Mouse (Mus musculus): ENCODE data around the gene Cmip.
"Not testable (repeated sequence)": the region's sequence is repeated elsewhere in the genome, so short reads cannot be mapped to it uniquely, and the experiment has no call there.

Gene Cmip

DNA sequence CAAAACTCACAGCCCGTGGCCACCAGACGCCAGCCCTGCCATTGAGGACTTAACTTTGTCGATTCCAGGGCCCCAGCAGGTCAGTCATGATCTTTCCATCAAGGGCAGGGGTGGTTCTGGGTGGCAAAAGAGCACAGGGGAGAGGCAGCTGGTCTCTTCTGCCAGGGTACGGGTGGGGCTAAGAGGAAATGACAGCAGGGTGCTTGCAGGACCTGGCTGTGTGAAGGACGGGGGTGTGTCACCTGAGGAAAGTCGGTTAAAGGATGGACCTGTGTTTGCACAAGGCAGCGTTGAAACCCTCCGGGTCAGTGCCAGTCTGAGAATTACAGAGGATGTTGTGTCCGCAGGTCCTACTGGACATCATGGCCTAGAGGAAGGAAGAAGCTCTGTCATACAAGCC, 161.0 kb downstream of the Cmip start:
- DNase-seq (ENCODE audit: low spot score in 2 of 2), result no peak

DNA sequence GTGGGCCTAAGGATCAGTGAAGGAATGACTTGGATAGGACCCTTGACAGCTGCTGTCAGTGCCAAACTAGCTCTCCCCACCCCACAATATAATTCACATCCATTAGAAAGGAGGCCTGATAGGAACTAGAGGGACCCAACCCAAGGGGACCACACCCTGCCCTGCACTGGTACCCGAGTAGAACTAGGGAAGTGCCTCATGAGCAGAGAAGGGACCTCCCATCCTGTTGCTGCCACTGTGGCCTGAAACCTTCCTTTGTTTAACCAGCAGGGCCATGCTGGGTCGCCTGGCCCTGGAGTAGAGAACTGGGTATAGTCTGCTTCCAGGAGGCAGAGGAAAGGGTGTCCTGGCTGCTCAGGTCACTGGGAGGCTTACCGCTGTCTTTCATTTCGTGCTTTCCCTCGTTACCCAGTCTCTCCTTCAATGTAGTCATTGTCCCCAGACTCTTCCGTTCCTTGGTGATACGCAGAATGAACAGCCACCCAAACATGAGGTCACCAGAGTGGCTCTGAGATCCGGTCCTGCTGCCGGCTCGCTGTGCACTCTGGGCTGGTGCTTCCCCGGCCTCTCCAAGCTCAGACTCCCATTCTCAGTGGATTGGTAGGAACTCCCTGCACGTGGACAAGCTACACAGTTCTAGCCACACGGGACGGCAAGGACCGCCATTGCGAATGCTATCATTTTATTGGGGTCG, 164.1 kb downstream of the Cmip start:
- no peak for DNase-seq (ENCODE audit: low spot score in 2 of 2)

DNA sequence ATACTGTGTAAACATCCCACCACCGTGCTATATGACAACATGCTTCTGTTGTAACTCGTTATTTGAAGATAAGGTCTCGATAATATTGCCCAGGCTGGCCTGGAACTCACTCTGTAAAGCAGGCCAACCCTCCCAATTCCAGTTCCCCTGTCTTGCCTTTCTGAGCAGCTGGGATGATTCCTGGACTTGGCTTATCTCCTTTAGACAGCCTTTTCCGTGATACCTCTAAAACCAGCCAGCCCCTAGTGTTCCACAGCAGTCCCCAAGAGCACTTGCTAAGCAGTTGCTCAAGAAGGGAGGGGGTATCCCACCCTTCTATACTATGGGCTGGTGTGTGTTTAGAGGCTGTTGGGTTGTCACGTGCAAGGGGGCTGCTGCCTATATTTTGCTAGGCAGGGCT, 165.0 kb downstream of the Cmip start:
- DNase-seq (ENCODE audit: low spot score in 2 of 2), result no peak

DNA sequence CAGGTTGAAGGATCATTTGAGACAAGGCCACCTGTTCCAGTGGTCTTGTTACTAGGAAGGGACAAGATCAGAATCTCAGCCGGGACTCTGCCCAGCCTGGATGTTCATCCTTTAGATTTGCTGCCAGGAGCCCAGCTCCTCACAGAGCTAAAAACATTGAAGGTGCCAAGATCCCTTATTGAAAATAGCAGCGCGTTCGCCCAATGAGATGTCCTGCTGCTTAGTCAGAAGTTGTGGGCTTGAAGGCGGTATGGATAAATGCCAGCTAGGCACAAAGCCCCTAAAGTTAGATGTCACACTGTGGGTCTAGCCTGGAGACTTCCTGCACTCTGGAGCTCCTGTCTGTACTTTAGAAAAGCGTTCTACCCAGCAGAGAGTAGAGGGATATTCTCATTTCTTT, 165.5 kb downstream of the Cmip start:
- no peak for DNase-seq (ENCODE audit: low spot score in 2 of 2)

DNA sequence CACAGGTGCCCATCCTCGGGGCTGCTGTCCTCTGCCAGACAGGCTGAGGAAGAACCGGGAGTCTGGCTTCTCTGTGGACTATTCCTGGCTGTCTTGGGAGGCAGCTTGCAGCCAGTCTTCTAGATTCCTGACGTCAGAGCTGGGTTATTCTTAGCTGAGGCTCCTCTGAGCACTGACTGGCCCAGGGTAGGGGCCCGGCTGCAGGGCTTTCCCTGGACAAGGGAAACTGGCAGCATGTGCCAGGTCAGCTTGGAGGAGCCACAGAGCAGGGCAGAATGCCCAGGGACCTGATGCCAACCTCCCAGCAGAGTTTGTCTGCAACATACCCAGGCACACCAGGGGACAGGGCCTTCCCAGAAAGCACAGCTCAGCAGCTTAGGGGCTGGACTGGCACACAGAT, 166.2 kb downstream of the Cmip start:
- DNase-seq (ENCODE audit: low spot score in 2 of 2), result no peak

DNA sequence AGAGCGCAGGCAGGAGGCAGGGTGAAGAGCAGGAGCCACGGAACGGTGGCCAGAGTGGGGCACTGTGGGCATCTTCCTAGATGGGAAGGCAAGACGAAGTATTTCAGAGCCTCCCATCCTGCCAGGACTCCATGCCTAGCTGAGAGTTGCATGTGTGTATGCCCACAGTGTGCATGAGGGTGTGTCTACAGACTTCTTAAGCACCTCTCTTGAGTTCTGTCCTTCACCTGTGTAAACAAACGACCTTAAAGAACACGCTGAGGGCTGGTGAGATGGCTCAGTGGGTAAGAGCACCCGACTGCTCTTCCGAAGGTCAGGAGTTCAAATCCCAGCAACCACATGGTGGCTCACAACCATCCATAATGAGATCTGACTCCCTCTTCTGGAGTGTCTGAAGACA, 171.0 kb downstream of the Cmip start:
- not testable (repeated sequence) for DNase-seq (ENCODE audit: low spot score in 2 of 2)

DNA sequence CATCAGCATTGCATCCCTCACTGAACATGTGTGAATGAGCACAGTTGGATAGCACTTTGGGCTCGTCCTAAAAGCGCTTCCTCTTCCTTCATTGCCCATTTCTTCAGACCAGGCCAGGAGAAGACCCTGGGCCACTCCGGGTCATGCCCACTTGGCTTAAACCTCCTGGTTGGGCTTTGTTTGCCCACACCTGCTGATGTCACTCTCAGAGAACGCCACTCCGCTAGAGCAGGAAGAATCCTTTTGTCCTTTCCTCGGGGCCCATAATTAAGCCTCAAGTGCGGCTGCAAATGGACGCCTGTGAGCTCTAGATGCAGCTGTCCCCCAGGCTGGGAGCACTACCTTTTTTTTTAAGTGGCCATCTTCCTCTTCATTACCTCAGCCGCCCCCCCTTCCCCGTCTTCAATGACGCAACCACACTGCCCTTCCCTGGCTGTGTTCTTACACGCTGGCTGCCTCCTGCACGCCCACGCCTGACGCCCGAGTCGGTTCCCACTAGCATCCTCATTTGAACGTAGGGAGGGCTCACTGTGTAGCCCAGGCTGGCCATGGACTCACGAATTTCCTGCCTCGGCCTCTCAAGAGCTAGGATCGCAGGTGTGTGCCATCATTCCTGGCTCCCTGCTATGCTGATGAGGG, 171.8 kb downstream of the Cmip start:
- no peak for DNase-seq (ENCODE audit: low spot score in 2 of 2)

DNA sequence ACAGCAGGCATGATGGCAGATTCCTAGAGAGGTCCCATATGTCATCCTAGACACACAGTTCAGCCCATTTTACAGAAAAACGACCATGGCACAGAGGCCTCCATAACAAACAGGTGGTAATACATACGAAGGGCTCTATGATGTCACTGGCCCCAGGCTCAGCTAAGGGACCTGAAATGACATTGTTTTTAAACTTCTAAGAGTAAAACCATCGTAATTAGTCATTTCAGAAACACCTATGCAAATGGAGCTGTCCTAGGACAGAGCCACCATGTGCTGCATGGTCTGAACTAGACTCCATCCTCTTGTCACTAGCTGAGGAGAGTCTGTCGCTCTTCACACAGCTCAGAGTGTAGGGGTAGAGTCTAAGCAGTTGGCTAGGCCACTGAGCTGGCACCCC, 173.8 kb downstream of the Cmip start:
- no peak for DNase-seq (ENCODE audit: low spot score in 2 of 2)

DNA sequence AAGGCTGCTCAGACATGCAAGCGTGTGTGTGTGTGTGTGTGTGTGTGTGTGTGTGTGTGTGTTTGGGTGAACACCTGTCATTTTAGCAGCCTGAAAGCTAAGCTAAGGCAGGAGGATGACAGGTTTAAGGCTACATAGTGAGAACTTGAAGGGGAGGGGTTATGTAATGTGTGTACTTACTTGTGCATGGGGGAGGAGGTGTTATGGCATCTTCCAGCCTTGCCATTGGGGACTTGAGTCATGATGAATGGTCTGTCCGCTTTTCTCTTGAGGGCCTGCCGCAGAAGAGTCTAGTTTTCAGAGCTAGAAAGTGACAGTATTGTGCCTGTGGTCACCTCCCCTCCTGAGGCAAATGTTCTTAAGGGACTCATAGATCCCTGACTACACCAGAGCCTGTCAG, 174.7 kb downstream of the Cmip start:
- DNase-seq (ENCODE audit: low spot score in 2 of 2), result no peak

DNA sequence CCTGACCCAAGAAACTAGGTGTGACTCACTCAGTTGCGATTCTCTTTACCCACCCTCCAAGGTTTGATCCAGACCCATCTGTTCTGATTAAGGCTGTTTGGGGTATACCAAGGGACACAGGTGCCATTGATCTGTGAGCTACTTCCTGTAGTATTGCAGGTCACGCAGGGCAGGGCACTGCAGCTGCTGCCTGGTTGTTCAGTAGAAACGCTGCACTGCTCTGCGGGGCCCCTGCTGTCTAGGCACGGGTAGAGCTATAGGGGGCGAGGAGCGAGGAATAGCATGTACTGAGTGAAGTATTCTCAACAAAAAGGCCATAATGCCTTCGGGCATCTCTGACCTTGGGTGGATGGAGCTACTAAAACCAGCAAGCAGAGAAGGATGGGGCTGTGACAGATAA, 175.2 kb downstream of the Cmip start:
- DNase-seq (ENCODE audit: low spot score in 2 of 2), result no peak

DNA sequence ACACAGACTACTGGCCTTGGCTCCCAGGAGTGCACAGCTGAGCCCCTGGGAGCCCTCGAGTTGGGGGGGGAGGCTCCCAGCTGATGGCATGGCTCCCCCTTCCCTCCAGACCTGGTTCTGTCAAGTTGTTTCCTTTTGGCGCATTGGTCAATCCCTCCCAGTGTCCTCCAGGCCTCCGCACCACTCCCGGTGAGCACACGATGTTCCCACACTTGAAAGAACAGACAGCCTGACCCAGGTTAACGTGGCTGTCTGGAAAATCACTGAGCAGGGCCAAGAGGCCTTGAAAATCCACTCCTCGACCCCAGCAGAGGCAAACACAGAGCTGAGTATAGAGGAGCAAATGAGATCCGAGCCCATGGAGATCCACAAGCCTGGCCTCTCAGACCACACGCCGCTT, 177.1 kb downstream of the Cmip start:
- DNase-seq (ENCODE audit: low spot score in 2 of 2), result no peak

DNA sequence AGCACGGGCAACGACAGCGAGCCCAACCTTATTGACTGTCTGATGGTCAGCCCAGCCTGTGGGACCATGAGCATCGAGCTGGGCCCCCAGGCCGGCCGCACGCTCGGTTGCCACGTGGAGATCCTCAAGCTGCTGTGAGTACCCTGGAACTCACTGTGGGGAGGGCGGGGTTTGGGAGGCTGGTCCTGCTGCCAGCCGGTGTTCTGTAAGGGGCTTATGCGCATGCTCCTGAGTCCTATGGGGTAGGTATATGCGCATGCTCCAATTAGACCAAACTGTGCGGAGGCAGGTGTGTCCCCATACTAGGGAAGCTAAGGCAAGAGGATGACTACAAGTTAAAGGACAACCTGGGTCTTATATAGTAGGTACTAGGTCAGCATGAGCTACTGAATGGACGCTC, 179.9 kb downstream of the Cmip start:
- no peak for DNase-seq (ENCODE audit: low spot score in 2 of 2)

DNA sequence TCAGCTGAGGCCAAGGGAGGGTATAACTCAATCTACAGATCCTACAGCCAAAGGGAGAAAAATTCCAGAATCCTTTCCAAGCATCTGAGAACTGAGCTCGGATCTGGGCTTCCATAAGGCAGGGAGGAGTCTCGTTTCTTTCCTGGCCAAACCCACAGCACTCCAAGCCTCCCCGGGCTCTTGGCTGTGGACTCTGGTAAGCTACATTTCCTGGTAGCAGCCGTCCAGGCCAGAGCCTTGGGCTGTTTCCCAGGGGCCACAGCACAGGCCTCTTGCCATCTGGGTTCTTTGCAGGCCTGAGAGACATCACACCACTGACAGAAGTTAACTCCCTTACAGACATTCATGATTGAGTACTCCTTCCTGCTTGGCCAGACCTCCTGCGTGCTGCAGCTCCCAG, 180.8 kb downstream of the Cmip start:
- no peak for DNase-seq (ENCODE audit: low spot score in 2 of 2)

DNA sequence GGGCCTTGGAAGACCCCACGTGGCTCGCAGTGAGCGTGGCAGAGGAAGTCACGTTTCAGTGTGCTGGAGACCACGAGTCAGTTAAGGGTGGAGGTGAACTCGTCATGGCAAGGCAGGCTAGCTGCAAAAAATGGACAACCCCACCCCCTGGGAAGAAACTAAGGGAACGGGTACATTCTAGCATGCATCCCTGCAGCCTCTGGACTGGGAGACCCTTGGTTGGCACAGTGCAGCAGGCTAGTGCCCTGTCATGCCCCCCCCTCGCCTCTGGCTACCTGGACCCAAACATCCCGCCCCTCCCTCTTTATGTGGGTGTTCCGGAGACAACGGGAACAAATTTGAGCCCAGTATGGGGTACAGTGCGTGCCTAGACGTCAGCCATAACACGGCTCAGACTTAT, 183.5 kb downstream of the Cmip start:
- DNase-seq (ENCODE audit: low spot score in 2 of 2), result no peak

DNA sequence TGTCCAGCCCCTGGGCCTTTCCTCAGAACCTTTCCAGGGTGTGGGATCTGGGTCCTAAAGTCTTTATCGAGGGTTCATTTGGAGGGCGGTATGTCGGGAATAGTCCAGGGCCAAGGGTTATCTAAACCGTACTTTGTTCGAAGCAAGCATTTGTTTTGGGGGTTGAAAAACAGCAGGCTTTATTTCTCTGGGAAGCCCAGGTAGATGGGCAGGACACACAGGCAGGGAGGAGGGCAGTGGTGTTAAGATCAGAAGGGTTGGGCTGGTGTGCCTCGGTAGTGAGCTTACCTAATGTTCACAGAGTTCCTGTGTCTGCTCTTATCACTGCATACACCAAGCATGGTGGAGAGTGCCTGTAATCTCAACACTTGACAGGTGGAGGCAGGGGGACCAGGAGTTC, 183.9 kb downstream of the Cmip start:
- no peak for DNase-seq (ENCODE audit: low spot score in 2 of 2)

DNA sequence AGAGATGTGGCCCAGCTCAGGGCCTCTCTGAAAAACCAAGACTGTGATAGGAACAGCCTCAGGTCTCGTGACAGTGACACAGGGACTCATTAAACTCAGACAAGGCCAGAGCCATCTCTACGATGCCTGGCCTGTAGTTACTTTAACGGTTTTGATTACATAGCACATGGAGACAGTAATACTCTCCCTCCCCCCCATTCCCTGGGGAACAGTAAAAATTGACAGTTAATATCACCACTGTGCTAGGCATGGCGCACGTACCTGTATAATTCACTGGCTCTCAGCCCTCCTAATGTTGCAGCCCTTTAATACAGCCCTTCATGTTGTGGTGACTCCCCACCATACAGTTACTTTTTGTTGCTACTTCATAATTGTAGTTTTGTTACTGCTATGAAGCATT, 188.6 kb downstream of the Cmip start:
- no peak for DNase-seq (ENCODE audit: low spot score in 2 of 2)

DNA sequence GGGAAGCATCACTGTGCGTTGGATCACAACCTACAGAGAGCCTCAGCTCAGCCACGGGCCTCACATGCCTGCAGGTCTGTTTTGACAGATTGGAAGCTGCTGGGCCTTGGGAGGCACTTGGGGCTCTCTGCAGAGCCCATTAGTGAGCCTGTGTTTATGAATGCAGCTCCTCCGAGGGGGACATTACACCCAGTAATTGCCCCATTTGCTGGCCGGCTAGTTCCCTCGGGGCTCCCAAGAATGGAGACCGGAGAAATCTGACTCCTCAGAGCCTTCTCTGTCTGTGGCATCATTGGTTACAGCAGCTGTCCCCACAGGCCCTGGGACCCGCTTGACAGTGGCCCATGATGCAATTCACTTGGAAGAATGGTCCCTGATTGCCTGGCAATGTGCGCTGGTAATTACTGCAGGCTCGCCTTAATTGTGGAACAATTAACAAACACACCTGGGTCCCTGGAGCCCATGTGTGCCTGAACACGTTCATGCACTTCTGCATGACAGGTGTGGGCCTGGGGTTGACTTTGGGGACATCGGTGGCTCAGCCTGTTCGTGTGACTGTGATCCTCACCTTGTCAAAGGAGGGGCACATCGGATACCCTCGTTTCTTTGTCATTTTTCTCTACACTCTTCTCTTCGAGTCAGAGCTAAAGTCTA, 189.6 kb downstream of the Cmip start:
- DNase-seq (ENCODE audit: low spot score in 2 of 2), result no peak

DNA sequence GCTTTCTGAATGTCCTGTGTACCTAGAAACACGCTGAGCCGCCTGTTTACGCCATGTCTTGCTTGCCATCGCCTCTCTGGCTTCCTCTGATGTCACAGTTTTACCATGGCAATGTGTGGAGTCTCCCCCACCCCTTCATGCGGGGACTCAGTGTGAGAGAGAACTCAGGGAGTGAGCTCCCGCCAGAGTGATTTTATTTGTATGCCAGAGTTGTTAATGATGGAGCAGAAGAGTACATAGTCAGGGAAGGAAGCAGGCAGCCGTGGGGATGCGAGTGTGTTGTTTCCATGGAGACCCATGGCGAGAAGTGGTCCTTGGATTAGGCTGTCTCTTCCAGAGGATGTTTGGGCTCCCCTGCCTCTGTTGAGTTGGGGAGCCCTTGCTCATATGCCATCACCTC, 194.2 kb downstream of the Cmip start:
- DNase-seq (ENCODE audit: low spot score in 2 of 2), result no peak

DNA sequence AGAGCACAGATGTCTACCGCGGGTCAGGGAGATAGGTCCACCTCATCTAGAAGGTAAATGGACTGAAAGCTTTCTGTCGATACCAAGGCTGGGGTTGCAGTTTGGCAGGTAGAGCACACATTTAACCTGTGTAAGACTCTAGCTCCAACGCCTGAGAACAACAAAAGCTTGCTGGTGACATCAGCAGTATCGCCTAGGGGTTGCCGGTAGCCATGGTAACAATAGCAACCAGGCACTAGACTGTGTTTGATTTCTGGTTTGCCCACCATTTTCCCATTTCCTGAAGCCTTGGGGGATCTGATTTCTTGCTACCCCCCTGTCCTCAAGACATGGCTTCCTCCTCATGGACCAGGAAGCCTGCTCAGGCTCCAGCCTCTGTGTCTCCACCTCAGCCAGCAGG, 197.1 kb downstream of the Cmip start:
- no peak for DNase-seq (ENCODE audit: low spot score in 2 of 2)

DNA sequence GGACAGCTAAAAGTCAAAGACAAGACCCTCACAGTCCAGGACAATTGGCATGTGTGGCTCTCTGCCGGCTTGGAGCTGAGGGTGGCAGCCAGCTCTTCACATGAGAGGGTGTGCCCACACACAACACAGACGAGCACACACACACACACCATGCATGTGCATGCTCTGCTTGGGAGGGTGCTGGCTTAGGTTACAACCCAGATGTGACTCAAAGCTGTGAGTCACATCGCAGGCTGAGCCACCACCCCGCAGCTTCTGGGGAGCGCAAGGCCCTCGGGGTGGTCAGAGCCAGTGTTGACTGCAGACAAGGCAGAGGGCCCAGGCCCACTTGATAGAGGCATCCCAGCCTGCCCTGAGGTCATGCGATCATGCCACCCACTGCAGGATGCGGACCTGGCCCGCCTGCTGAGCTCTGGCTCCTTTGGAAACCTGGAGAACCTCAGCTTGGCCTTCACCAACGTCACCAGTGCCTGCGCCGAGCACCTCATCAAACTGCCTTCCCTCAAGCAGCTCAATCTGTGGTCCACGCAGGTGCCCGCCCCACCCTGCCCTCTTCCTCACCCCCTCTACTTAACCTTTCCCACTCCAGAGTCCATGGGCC, 197.8 kb downstream of the Cmip start:
- no peak for DNase-seq (ENCODE audit: low spot score in 2 of 2)

DNA sequence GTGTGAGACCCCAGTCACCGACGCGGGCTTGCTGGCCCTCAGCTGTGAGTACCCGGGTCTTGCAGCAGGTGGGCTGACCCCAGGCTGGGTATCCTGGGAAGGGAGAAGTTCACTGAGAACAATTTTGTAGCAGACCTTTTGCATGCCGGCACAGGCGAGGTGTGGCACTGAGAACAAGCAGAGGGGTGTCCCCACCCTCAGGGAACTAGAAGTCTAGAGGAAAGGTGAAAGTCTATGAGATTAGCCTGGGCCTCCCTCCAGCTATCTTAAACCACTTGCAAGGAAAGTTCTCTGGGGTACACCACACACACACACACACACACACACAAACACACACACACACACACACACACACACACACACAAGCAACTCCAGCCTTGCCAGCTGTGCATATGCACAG, 198.8 kb downstream of the Cmip start:
- DNase-seq (ENCODE audit: low spot score in 2 of 2), result no peak

DNA sequence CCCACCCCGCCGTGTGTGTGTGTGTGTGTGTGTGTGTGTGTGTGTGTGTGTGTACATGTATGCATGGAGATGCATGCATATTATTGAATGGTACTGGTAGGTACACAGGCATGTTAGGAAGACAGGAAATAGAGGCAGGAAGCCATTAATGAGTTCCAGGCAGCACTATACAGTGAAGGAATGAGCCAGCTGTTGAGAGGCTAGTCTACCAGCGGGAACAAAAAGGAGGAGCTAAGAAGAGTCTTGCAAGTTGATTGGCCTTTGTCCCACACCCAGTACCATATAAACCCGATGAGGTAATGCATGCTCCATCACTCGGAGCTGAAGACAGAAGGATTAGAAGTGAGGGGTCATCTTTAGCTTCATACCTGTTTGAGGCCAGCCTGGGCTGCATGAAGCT, 201.6 kb downstream of the Cmip start:
- DNase-seq (ENCODE audit: low spot score in 2 of 2), result no peak

DNA sequence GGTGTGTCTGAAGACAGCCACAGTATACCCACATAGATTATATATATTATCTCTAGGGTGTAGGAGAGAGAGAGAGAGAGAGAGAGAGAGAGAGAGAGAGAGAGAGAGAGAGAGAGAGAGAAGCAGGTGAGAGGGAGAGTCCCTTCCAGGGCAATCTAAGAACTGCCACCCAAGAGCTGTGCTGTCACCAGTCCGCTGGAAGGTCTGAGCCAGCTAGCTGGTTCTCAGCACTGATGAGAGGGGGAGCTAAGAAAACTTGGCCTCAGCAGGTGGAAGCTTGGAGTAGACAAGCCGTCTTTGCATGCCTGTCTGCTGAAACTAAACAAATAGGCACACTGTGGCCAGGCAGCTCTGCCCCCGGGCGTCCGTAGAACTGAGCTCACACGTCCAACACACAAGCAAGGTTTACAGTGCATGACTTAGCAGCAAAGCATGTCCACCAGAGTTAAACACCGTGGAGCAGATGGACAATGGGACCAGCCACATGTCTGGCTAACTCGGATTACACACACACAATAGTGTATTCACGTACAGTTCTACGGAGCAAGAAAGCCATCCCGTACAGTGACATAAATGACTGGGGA, 205.9 kb downstream of the Cmip start:
- no peak for DNase-seq (ENCODE audit: low spot score in 2 of 2)
